Mouse (Mus musculus) layer of hippocampus, adult 18-20 months (tissue): ENCODE results near the gene Gm28048. TPM values are rescaled to one million over a fixed set of nuclear protein-coding genes. Genes with fewer than 3 reads are reported as not detected.
A peak's percentile ranks its signal among the peaks of the same experiment; 100 is the strongest.

Experiments used
- DNase-seq, 2 experiments: peaks; one replicate each; pipeline ENCODE4 v3.0.0; 2022; ENCODE audit warnings: low spot score in 2 of 2
- total RNA-seq, 2 experiments: library from RNA; stranded (reverse); gene quantifications; 2 replicates each; pipeline ENCODE4 v1.2.3; 2021

Gm28048 gene
- total RNA-seq, 2 experiments from 2014 or later, result 8.6 to 9.3 TPM

DNA sequence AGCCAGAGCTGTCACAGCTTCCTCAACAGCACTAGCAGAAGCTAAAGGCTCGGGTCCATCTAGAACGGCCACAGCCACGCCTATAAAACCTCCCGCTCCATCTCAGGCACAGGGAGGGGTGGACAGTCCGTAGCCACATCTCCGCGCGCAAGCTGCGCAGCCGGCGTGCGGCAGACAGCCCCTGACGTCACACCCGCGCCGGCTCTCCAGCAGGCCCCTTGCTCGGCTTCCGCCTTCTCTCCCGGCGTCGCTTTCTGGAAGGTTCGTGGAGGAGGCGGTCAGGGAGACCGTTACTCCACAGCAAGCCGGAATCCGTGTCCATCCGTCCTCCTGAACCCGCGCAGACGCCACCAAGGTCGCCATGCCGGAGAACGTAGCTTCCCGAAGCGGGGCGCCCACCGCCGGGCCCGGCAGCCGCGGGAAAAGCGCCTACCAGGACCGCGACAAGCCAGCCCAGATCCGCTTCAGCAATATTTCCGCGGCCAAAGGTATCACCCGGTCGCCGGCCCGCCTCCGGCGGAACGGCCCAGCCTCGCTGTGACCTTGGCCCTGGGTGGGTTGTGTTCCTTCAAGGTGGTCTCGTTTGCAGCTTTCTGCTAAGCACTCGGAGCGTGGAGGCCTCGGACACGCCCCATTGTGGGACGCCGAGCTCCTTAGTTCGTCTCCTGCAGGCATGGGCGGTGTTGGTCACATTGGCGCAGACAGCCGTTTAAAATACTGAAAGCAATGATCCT, 8.7 kb upstream of the Gm28048 start, which contains the start of gene Cct4:
TSS of gene Cct4 (plus strand) at position 127 of the 734 bp plus-strand sequence.
- peak; percentile 90 to 95 for DNase-seq

DNA sequence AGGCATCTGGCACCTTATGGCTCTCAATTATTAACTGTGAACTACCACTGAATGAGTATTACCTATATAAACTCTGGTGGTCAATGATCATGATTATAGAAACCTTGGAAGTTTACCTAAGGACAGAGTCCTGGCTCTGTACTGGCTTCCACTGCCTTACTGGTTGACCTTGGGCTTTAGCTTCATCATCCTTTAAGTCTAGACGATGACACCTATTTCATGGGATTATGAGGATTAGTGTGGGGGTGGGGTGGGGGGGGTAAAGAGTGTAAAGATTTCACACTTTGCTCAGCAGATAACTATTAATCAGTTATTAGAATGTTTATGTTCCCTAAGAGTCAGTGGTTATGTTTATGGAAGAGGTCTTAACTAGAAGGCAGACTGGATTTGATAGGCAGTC, 7.9 kb upstream of the Gm28048 start:
- no peak for DNase-seq

DNA sequence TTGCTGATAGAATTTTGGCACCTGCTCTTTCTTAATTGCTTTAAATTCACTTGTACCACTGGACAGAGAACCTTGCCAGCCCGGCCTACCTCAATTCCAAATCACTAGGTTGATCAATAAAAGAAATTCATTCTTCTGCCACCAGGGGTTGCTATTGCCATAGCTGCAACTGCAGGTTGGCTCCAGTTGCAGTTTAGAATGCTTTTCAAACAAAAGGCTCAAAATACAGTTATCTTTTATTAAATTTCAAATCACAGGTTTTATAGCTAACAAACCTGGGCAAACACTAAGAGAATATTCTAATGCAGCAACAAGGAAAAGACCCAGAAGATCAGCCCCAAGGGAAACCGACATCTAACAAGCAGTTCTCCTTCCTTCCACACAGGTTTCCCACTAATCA, 5.5 kb upstream of the Gm28048 start:
- peak in 1 of 2 experiments; percentile 78 for DNase-seq

DNA sequence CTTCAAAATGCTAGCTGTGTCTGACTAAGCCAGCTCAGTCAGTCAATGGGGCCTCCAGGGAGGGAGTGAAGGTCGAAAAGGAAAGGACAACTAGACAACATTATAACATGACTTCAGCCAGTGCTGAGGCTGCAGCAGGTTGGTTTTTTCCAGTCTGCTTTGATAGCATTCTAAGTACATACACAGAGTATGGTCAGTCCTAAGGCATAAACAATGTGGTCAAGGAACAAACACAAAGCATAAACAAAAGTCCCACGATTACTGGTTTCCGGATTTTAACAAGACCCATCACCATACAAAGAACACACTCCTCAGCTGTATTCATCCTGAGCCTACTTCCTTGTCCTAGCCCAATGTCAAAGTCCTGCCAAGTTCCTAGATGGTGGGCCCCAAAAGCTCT, 3.6 kb upstream of the Gm28048 start:
- DNase-seq, result no peak

DNA sequence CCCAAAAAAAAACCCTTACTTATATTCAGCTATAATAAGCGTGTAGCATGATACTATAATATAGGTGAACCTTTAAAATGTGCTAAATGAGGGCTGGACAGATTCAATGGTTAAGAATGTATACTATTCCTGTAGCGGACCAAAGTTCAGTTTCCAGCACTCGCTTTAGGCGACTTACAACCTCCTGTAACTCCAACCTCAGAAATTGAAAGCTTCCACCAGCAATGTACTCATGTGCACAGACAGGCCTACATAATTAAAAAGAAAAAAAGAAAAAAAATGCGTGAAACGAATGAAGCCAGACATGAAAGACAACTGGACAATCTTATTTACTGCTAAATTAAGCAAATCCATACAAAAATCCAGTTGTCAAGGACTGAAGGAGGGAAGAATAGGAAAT, 956 bp upstream of the Gm28048 start:
- no peak for DNase-seq

- DNase-seq, result no peak
Observed at GRCm38 (mm10) chr11:22981543-22981950, 343 bp downstream of the Gm28048 start.

DNA sequence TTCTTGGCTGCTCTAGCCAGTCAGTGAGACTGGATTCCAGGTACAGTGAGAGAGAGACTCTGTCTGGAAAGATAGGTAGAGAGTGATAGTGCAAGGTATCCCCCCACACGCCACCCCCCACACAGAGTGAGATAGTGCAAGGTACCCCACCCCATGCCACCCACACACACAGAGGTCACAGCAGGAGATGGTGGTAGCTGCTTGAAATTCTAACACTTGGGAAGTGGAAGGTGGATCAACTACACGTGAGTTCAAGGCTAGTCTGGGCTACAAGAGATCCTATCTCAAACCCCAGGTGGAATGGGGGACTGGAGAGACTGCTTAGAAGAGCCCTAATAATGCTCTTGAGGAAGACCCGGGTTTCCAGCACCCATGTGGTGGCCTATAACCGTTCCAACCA, 849 bp downstream of the Gm28048 start:
- no peak for DNase-seq

DNA sequence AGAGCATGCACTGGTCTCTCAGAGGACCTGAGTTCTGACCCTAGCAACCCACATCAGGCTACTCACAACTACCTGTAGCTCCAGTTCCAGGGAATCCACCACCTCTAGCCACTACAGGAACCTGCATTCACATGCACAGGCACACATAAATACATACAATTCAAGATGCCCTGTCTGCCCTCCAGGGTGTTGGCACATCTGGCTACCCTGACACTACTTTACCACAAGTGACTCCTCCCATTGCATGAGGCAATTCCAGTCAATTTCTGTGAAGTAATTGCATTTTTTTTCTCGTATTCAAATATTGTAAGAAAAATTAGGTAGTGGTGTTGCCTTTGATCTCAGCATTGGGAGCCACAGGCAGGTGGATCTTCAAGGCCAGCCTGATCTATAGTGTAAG, 2.7 kb downstream of the Gm28048 start:
- no peak for DNase-seq

GRCm38 (mm10) chr11:22978711-22979110, 3.2 kb downstream of the Gm28048 start:
- no peak for DNase-seq

GRCm38 (mm10) chr11:22978215-22978614, 3.7 kb downstream of the Gm28048 start:
- no peak for DNase-seq

GRCm38 (mm10) chr11:22973599-22973998, 8.3 kb downstream of the Gm28048 start:
- peak in 1 of 2 experiments; percentile 50 for DNase-seq

DNA sequence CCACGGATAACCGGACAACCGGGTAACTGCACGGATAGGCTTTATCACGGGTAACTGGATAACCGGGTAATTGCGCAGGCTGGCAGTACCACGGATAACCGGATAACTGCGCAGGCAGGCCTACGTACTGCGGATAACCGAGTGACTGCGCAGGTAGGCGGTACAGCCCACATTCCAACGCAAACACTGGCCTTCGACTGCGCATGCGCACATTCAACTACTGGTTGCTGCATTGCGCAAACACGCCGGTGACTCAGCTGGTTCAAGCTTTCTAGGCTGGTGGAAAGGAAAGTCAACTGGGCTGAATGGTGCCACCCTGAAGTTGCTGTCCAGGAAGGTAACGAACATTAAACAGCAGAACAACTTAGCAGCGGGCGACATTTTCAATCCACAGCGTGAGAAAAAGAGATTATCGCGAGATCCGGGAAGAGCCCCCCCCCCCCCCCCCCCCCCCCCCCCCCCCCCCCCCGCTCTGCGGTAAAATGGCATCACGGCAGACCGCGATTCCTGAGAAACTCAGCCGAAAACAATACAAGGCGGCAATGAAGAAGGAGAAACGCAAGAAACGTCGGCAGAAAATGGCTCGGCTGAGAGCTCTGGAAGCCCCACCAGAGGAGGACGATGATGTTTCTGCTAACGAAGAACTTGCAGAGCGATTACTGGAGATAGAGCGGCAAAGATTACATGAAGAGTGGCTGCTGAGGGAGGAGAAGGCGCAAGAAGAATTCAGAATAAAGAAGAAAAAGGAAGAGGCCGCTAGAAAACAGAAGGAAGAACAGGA, 9.0 kb downstream of the Gm28048 start:
- DNase-seq, result peak; percentile 82 to 91

DNA sequence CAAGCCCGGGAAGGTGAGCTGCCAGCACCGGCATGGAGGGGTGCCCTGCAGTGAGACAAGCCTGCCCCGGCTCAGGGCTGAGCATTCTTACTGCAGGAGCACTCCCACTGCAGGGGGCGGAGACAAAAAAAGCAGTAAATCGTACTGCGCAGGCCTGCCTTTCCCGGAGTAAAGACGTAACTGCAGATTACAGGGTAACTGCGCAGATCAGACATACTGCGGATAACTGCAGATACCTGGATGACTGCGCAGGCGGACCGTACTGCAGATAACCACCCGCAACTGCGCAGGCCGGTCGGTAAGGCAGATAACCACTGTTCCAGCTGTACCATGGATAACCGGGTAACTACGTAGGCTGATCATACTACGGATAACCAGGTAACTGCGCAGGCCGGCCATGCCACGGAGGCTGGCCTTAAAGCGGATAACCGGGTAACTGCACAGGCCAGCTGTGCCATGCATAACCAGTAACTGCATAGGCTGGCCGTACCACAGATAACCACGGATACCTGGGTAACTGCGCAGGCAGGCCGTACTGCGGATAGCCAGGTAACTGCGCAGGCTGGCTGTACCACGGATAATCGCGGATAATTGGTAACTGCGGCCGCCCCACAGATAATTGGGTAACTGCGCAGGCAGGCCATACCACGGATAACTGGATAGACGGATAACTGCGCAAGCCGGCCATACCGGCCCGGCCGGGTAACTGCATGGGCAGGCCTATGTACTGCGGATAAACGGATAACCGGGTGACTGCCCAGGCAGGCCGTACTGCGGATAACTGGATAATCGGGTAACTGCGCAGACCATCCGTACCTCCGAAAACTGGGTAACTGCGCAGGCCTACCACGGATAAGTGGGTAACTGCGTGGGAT, 9.8 kb downstream of the Gm28048 start, which contains the start of gene Zrsr1:
TSS of gene Zrsr1 (plus strand) at position 171 of the 875 bp plus-strand sequence.
- DNase-seq, result peak; percentile 70 to 81

DNA sequence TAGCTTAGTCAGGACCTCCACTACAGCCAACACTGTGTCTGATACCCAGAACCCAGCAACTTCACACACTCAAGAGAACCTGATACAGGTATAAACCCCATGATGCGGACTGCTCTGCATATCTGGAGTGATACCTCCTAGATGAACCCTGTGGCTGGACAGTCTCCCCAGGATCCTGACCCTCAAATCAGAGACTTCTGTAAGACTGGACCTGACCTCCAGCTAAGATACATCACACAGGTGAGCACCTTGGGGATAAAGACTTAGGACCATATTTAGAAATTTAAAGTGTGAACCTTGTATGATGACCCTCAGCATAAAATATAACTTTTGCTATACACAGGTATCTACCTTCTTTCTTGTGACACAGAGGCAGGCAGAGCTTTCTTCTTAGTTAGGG, 11.3 kb downstream of the Gm28048 start:
- DNase-seq, result no peak

DNA sequence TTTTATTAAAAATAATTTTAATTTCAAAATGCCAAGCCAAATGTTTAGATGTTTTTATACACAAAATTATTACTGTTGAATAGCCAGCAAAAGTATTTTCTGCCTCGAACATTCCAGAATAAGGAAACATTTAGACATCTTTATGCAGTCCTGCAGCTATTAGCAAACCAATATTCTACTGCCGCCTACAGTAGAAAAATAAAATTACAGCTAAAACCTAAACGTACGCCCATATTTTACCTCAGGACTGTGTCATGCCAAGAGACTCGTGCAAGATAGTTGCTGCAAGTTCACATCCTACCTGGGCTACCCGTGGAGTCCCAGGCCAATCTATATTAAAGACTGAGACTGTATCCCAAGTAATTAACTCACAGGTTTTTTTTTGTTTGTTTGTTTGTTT, 12.4 kb downstream of the Gm28048 start:
- DNase-seq, result peak in 1 of 2 experiments; percentile 55

DNA sequence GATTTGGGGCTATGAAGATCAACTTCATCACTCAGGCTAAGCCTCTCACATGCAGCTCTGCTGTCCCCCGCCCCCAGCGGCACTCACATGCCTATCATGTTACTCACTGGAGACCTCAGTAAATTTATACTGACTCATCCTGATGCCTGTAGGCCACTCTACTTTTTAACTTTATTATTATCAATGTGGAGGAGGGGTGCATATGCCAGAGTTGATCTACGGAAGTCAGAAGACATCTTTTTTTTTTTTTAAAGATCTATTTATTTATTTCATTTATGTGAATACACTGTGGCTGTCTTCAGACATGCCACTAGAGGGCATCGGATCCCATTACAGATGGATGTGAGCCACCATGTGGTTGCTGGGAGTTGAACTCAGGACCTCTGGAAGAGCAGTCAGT, 16.4 kb downstream of the Gm28048 start:
- DNase-seq, result no peak

- no peak for DNase-seq
Observed at GRCm38 (mm10) chr11:22964401-22964800, 17.5 kb downstream of the Gm28048 start.

- DNase-seq, result no peak
Observed at GRCm38 (mm10) chr11:22962101-22962500, 19.8 kb downstream of the Gm28048 start.

- no peak for DNase-seq
Observed at GRCm38 (mm10) chr11:22957791-22958374, 24.0 kb downstream of the Gm28048 start.

GRCm38 (mm10) chr11:22956830-22957229, 25.1 kb downstream of the Gm28048 start:
- peak in 1 of 2 experiments; percentile 27 for DNase-seq

DNA sequence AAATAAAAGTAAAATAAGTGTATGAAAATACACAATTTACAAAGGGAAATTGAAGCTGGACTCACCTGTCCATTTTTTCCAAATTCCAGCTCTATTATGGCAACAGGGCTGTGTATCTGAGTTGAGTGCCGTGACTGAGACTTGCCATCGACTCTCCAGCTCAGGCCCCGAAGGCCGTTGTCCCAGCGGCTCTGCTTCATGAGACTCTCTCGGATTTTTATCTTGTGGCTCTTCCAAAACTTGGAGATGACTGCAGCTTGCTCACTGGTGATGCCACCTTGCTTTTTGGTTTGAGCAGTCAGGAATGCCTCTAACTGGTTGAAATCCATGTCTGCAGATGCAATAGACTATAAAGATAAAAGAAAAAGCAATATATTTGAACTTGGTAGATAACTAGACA, 25.5 kb downstream of the Gm28048 start:
- no peak for DNase-seq
